Comparison of ENCODE assay signal across 17 mouse cellular contexts in the genomic region with DNA sequence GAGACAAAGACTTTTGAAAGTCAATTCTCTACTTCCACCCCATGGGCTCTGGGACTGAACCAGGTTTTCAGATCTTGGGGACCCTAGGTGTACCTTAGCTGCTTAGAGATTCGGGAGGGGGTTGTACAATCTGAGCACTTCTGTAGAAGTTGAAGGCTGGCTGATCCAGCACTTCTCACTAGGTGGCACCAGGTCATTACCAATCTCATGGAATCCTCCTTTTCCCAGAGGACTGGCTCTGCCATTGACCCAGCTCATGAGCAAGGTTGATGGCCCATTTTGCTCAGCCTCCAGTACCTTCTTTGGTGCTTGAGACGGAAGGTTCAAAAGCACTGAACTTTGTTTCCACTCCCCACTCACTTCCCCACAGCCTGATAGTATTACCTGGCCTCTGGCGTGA. TPM values are rescaled to one million over a fixed set of nuclear protein-coding genes. Genes with fewer than 3 reads are reported as not detected.
DNase-seq lines count a peak whose midpoint lies in the region; ATAC-seq lines count a peak whose summit lies in the region.
"Had no signal": no experiment of that assay in that cellular context is flagged by ENCODE, and none has a peak within 500 bp of the region (broad histone marks: within the 10 kb centered on the region; RNA-seq: fewer than 3 reads in every experiment).

No protein-coding gene starts in this region.

- H3K4me1 ChIP-seq in kidney, embryonic 15.5 days: no peaks in the 10 kb centered on the region
- H3K4me1 ChIP-seq in kidney, embryonic 16.5 days (ENCODE audit: insufficient read depth, low read length): no peaks in the 10 kb centered on the region
- H3K4me1 ChIP-seq: embryonic facial prominence, embryonic 15.5 days; heart, embryonic 15.5 days; midbrain, embryonic 13.5 days had no signal

- H3K9me3 ChIP-seq in kidney, embryonic 15.5 days (replicated peaks): no peaks in the 10 kb centered on the region
- no peaks in the 10 kb centered on the region for H3K9me3 ChIP-seq in kidney, embryonic 16.5 days (ENCODE audit: low read length)
- H3K9me3 ChIP-seq: embryonic facial prominence, embryonic 15.5 days; heart, embryonic 15.5 days; midbrain, embryonic 13.5 days had no signal

- no peaks in the 10 kb centered on the region for H3K36me3 ChIP-seq in kidney, embryonic 15.5 days
- H3K36me3 ChIP-seq in kidney, embryonic 16.5 days (ENCODE audit: insufficient read depth, low read length): no peaks in the 10 kb centered on the region
- H3K36me3 ChIP-seq: embryonic facial prominence, embryonic 15.5 days; heart, embryonic 15.5 days; midbrain, embryonic 13.5 days had no signal

- no peak overlapping the region for H3K27ac ChIP-seq in kidney, embryonic 15.5 days
- H3K27ac ChIP-seq in kidney, embryonic 16.5 days (ENCODE audit: low read length): no peak overlapping the region
- H3K27ac ChIP-seq: embryonic facial prominence, embryonic 15.5 days; heart, embryonic 15.5 days; midbrain, embryonic 13.5 days had no signal

- no peaks in the 10 kb centered on the region for H3K27me3 ChIP-seq in kidney, embryonic 15.5 days
- H3K27me3 ChIP-seq in kidney, embryonic 16.5 days (ENCODE audit: insufficient read depth, low read length): no peaks in the 10 kb centered on the region
- H3K27me3 ChIP-seq: embryonic facial prominence, embryonic 15.5 days; heart, embryonic 15.5 days; midbrain, embryonic 13.5 days had no signal

- no peak overlapping the region for H3K9ac ChIP-seq in kidney, embryonic 15.5 days
- no peak overlapping the region for H3K9ac ChIP-seq in kidney, embryonic 16.5 days (replicated peaks; ENCODE audit: low read length)
- H3K9ac ChIP-seq: embryonic facial prominence, embryonic 15.5 days; heart, embryonic 15.5 days; midbrain, embryonic 13.5 days had no signal

- no peak overlapping the region for H3K4me3 ChIP-seq in kidney, embryonic 15.5 days (replicated peaks)
- no peak overlapping the region for H3K4me3 ChIP-seq in kidney, embryonic 16.5 days (ENCODE audit: low read length)
- H3K4me3 ChIP-seq: embryonic facial prominence, embryonic 15.5 days; heart, embryonic 15.5 days; midbrain, embryonic 13.5 days had no signal

- ATAC-seq in kidney, embryonic 15.5 days (replicated peaks; ENCODE audit: low FRiP score): no peak; the same call in 1 of the 2 replicates
- ATAC-seq in kidney, embryonic 16.5 days (ENCODE audit: low FRiP score, low TSS enrichment): peak; percentile 59; the same call in 1 of the 2 replicates
- ATAC-seq: intestine, embryonic 16.5 days; midbrain, embryonic 13.5 days had no signal

- peak; percentile 9 for DNase-seq in adrenal gland, postnatal 10 days
- DNase-seq in adrenal gland, postnatal 14 days: no peak
- peak; percentile 15 for DNase-seq in kidney, adult 11 months
- peak; percentile 6 for DNase-seq in NIH3T3 (ENCODE audit: low read depth)
- no peak for DNase-seq in frontal cortex, postnatal 25 days (ENCODE audit: low spot score in 2 of 2)
- DNase-seq in layer of hippocampus, adult 8-10 months (ENCODE audit: low spot score in 2 of 2): no peak
- DNase-seq: lung, adult 18-20 months; thymus, postnatal 25 days had no signal

- 38% methylated on average over 3 of the region's 3 CpGs for WGBS in kidney, embryonic 15.5 days
- WGBS in kidney, embryonic 16.5 days: 45% methylated on average over 3 of the region's 3 CpGs

- no peak overlapping the region for H3K4me2 ChIP-seq in kidney, embryonic 15.5 days
- no peak overlapping the region for H3K4me2 ChIP-seq in kidney, embryonic 16.5 days (replicated peaks; ENCODE audit: low read depth, low read length)
- H3K4me2 ChIP-seq: embryonic facial prominence, embryonic 15.5 days; heart, embryonic 15.5 days; midbrain, embryonic 13.5 days had no signal

RNA-seq across cellular contexts. Expression of gene Il9, which starts 18.1 kb away (rescaled TPM):
- total RNA-seq in adrenal gland, postnatal 10 days (2021): not detected
- total RNA-seq in adrenal gland, postnatal 14 days (2021): not detected in 2 replicates
- not detected in 2 replicates for polyA plus RNA-seq in kidney, embryonic 15.5 days (2015; fragmentation: Nextera tagmentation; extraction: Ambion mirVana)
- not detected in 2 replicates for polyA plus RNA-seq in kidney, embryonic 16.5 days (2015; fragmentation: Nextera tagmentation; extraction: Ambion mirVana)
- not detected for total RNA-seq in layer of hippocampus, adult 8-10 months (2022)
- total RNA-seq: left cerebral cortex, postnatal 14 days; neutrophil, adult 5-6 weeks had no signal
- polyA plus RNA-seq: embryonic facial prominence, embryonic 15.5 days; heart, embryonic 15.5 days; intestine, embryonic 16.5 days; midbrain, embryonic 13.5 days; spleen, adult 2 months had no signal

RNA-seq across cellular contexts. Expression of gene Fbxl21, which starts 22.1 kb away (rescaled TPM):
- total RNA-seq in adrenal gland, postnatal 10 days (2021): 1 to 10 TPM; 2.5 to 4.5 TPM
- 2.7 and 3.0 TPM in 2 replicates for total RNA-seq in adrenal gland, postnatal 14 days (2021)
- 2.1 and 2.9 TPM in 2 replicates for polyA plus RNA-seq in kidney, embryonic 15.5 days (2015; fragmentation: Nextera tagmentation; extraction: Ambion mirVana)
- polyA plus RNA-seq in kidney, embryonic 16.5 days (2015; fragmentation: Nextera tagmentation; extraction: Ambion mirVana): 2.0 and 2.8 TPM in 2 replicates
- total RNA-seq in layer of hippocampus, adult 8-10 months (2022): 10 to 100 TPM in 1 of 4 experiments, 1 to 10 TPM in 3; 6.4 to 10.3 (median 8.0) TPM

RNA-seq across cellular contexts. Expression of gene Lect2, which starts 48.2 kb away (rescaled TPM):
- 10 to 100 TPM; 31.2 to 68.1 TPM for total RNA-seq in adrenal gland, postnatal 10 days (2021)
- 1.3 and 46.7 TPM in 2 replicates for total RNA-seq in adrenal gland, postnatal 14 days (2021)
- polyA plus RNA-seq in kidney, embryonic 15.5 days (2015; fragmentation: Nextera tagmentation; extraction: Ambion mirVana): 1.8 and 2.5 TPM in 2 replicates
- polyA plus RNA-seq in kidney, embryonic 16.5 days (2015; fragmentation: Nextera tagmentation; extraction: Ambion mirVana): 1.1 and 1.2 TPM in 2 replicates
- not detected for total RNA-seq in layer of hippocampus, adult 8-10 months (2022)
- total RNA-seq: left cerebral cortex, postnatal 14 days; neutrophil, adult 5-6 weeks had no signal
- polyA plus RNA-seq: embryonic facial prominence, embryonic 15.5 days; heart, embryonic 15.5 days; midbrain, embryonic 13.5 days; spleen, adult 2 months had no signal

Comparison
In these comparisons a context has a peak if more than half of its experiments do, and no peak if none do; other contexts are left out.
1. DNase-seq: peak in adrenal gland, postnatal 10 days (single experiment), kidney, adult 11 months (single experiment) and NIH3T3 (single experiment); none in adrenal gland, postnatal 14 days (single experiment), frontal cortex, postnatal 25 days (0 of 2) and layer of hippocampus, adult 8-10 months (0 of 2).